13 mouse cellular contexts compared by ENCODE assay signal in the genomic region with DNA sequence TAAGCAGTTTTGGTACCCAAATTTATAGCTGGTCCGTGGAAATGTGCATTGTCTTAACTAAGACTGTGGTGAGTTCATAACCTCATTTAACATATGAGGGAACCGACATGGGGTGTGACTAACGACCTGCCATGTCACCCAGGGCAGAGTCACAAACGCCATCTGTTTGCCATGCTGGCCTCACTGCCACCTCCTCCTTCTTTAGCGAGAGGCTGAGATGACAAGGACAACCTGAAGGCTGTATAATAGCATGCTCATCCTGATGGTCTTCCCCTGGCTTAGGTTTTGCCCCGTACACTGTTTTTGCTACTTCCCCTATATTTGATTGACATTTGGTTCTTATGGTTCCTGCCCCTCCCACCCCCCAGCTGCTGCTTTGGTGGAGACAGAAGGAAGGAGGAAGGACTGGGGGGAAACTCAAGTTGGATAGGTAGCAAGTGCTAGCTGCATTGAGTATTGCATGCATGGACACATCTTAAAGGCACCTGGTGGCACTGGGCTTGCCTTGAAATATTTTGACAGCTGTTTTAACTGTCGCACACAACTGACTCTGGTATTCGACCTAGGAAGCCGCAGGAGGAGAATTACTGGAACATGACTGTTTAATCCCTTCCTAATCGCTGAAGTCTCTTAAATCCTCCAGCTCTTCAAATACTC. TPM values are rescaled to one million over a fixed set of nuclear protein-coding genes. Genes with fewer than 3 reads are reported as not detected.
DNase-seq lines count a peak whose midpoint lies in the region; ATAC-seq and TF ChIP-seq lines count a peak whose summit lies in the region.
"Had no signal": no experiment of that assay in that cellular context is flagged by ENCODE, and none has a peak within 500 bp of the region (broad histone marks: within the 10 kb centered on the region; RNA-seq: fewer than 3 reads in every experiment).

No protein-coding gene starts in this region.

- no peak for TF ChIP-seq CTCF in MEL (IDR thresholded peaks at IDR 0.05 in 2 of 3, conservative IDR thresholded peaks at IDR 0.05 in 1 of 3; ENCODE audit: control insufficient read depth in 1 of 3, insufficient read depth in 1 of 3, low read depth in 2 of 3, low read length in 3 of 3, poor library complexity in 1 of 3, severe bottlenecking in 1 of 3)

- H3K27ac ChIP-seq in MEL (ENCODE audit: control insufficient read depth, low read depth, low read length), result no peak overlapping the region

- peak; percentile 96 for ATAC-seq in common myeloid progenitor, adult 5-6 weeks (replicated peaks; ENCODE audit: low read depth, poor library complexity, severe bottlenecking)
- ATAC-seq in monocyte, adult 5-6 weeks (replicated peaks; ENCODE audit: insufficient number of reproducible peaks, low FRiP score, low TSS enrichment, poor library complexity, severe bottlenecking), result no peak
- ATAC-seq: intestine, embryonic 16.5 days; Patski had no signal

- no peak for TF ChIP-seq EP300 in MEL (IDR thresholded peaks at IDR 0.05; ENCODE audit: low read depth in 1 of 2, low read length in 2 of 2)

- peaks cover 0 to 2% of the 10 kb centered on the region in 2 experiments; a peak in 1 of 4 replicates for H3K36me3 ChIP-seq in MEL (ENCODE audit: control insufficient read depth in 1 of 2, insufficient read depth in 2 of 2, low read length in 2 of 2)
- no peaks in the 10 kb centered on the region for H3K36me3 ChIP-seq in megakaryocyte, embryonic 14.5 days (replicated peaks; ENCODE audit: low read length)

- H3K79me2 ChIP-seq in MEL (ENCODE audit: control insufficient read depth, insufficient read depth, low read length, poor library complexity), result no peaks in the 10 kb centered on the region

- no peak for TF ChIP-seq POLR2A in MEL (IDR thresholded peaks at IDR 0.05; ENCODE audit: control insufficient read depth in 1 of 2, insufficient read depth in 1 of 2, low read depth in 1 of 2, low read length in 2 of 2, poor library complexity in 1 of 2)

- DNase-seq in embryo, embryonic 10.5 days (ENCODE audit: low spot score), result peak; percentile 18
- no peak for DNase-seq in embryo, embryonic 9.5 days (ENCODE audit: extremely low spot score)
- DNase-seq in MEL (ENCODE audit: low read depth, low spot score), result peak; percentile 77
- DNase-seq in right cerebral cortex, postnatal 25 days, result no peak
- no peak for DNase-seq in layer of hippocampus, adult 9-10 months (ENCODE audit: low spot score)
- DNase-seq: gastrocnemius, postnatal 36 days; lung, postnatal 4 days had no signal

- H3K9me3 ChIP-seq in MEL (replicated peaks; ENCODE audit: insufficient read depth, low read length), result no peaks in the 10 kb centered on the region
- no peaks in the 10 kb centered on the region for H3K9me3 ChIP-seq in megakaryocyte, embryonic 14.5 days

- no peaks in the 10 kb centered on the region for H3K27me3 ChIP-seq in MEL (ENCODE audit: control insufficient read depth in 1 of 2, insufficient read depth in 2 of 2, low read length in 2 of 2)
- no peaks in the 10 kb centered on the region for H3K27me3 ChIP-seq in megakaryocyte, embryonic 14.5 days (replicated peaks)

- H3K4me1 ChIP-seq in MEL (ENCODE audit: control insufficient read depth in 1 of 2, insufficient read depth in 2 of 2, low read length in 2 of 2), result no peaks in the 10 kb centered on the region
- H3K4me1 ChIP-seq in megakaryocyte, embryonic 14.5 days, result peaks cover 12% of the 10 kb centered on the region

- no peak overlapping the region for H3K9ac ChIP-seq in MEL (ENCODE audit: control insufficient read depth, low read depth, low read length, poor library complexity, severe bottlenecking)

- H3K4me3 ChIP-seq in MEL (ENCODE audit: control insufficient read depth in 1 of 2, insufficient read depth in 1 of 2, low read depth in 2 of 2, low read length in 2 of 2), result no peak overlapping the region
- H3K4me3 ChIP-seq in megakaryocyte, embryonic 14.5 days (replicated peaks), result peak overlapping the region; percentile 70

- TF ChIP-seq RAD21 in MEL (IDR thresholded peaks at IDR 0.05; ENCODE audit: low read depth, low read length), result no peak

TF ChIP-seq in MEL, 35 proteins besides CTCF, POLR2A, EP300 and RAD21:
- no peak for TF ChIP-seq POLR2AphosphoS5 (IDR thresholded peaks at IDR 0.05; ENCODE audit: borderline replicate concordance, low read depth, low read length)
- no peak for TF ChIP-seq ZC3H11A (IDR thresholded peaks at IDR 0.05; ENCODE audit: low read depth, low read length)
- TF ChIP-seq ELF1 (IDR thresholded peaks at IDR 0.05; ENCODE audit: low read depth, low read length), result no peak

RNA-seq across cellular contexts. Expression of gene Gm11096, which starts 17.2 kb away (rescaled TPM):
- total RNA-seq in MEL (2012; rRNA removed), result not detected in 2 replicates
- not detected for polyA plus RNA-seq in MEL (2012; ENCODE audit: insufficient read depth in 1 of 2, insufficient read length in 2 of 2, low read depth in 1 of 2, low replicate concordance in 2 of 2, missing spikeins in 1 of 2)
- total RNA-seq in common myeloid progenitor, adult 5-6 weeks (2017), result not detected in 2 replicates
- not detected in 2 replicates for polyA plus RNA-seq in megakaryocyte, embryonic 14.5 days (2012; ENCODE audit: insufficient read depth, low replicate concordance)
- total RNA-seq in monocyte, adult 5-6 weeks (2017), result not detected in 3 replicates
- total RNA-seq: gastrocnemius, postnatal 36 days; left cerebral cortex, postnatal 36 days had no signal
- polyA plus RNA-seq: intestine, embryonic 16.5 days; Patski had no signal

Comparison
In these comparisons a context has a peak if more than half of its experiments do, and no peak if none do; other contexts are left out.
1. DNase-seq: peak in embryo, embryonic 10.5 days (single experiment) and MEL (single experiment); none in embryo, embryonic 9.5 days (single experiment), right cerebral cortex, postnatal 25 days (single experiment) and layer of hippocampus, adult 9-10 months (single experiment).